Mouse (Mus musculus): ENCODE measurements around the gene Fryl. TPM values are rescaled to one million over a fixed set of nuclear protein-coding genes. Genes with fewer than 3 reads are reported as not detected.

The Fryl gene
- polyA plus RNA-seq, 1 experiment from 2014 or later, result 46.2 TPM

DNA sequence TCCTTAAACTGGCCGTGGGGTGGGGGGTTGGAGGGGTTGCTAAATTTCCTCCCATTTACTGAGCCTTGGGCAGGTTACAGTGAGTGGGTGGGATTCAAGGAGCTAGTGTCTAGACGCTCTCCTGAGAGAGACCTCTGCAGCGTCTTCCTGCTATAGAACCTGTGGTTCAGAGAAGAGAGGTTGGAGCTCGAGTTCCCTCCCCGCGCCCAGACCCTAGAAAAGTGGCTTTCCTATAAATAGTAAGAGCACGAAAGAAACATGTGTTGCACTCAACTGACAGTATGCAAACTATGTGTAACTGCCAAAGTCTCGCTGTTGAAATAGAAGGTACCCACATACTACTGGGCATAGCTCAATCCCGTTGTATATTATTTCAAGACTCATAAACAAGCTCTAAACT lies 49.7 kb downstream of the Fryl start:
- H3K4me1 ChIP-seq (replicated peaks), result peaks cover 26% of the 10 kb centered on the region
- WGBS (ENCODE audit: insufficient replicate concordance), result 40% methylated on average over 9 of the region's 9 CpGs
- H3K4me2 ChIP-seq, result no peak overlapping the region
- no peak overlapping the region for H3K9ac ChIP-seq
- peaks cover 9% of the 10 kb centered on the region for H3K36me3 ChIP-seq (replicated peaks)
- H3K9me3 ChIP-seq (replicated peaks), result no peaks in the 10 kb centered on the region
- no peak for ATAC-seq (ENCODE audit: insufficient read depth)
- H3K27me3 ChIP-seq, result no peaks in the 10 kb centered on the region
- H3K27ac ChIP-seq (replicated peaks), result peak overlapping the region; percentile 14; the same call in 1 of the 2 replicates
- no peak overlapping the region for H3K4me3 ChIP-seq (replicated peaks)

- ATAC-seq (ENCODE audit: insufficient read depth), result no peak
- 59% methylated on average over 8 of the region's 8 CpGs for WGBS (ENCODE audit: insufficient replicate concordance)
- Histone ChIP-seq H3K27ac (replicated peaks) (peak overlapping the region; percentile 14; the same call in 1 of the 2 replicates), H3K9me3 (replicated peaks) (no peaks in the 10 kb centered on the region), H3K27me3 (no peaks in the 10 kb centered on the region), H3K4me2 (no peak overlapping the region), H3K4me1 (replicated peaks) (peaks cover 30% of the 10 kb centered on the region), H3K4me3 (replicated peaks) (no peak overlapping the region), H3K36me3 (replicated peaks) (peaks cover 9% of the 10 kb centered on the region), H3K9ac (no peak overlapping the region)
Observed at GRCm38 (mm10) chr5:73205996-73206629, 50.3 kb downstream of the Fryl start.

GRCm38 (mm10) chr5:73205050-73205449 lies 51.4 kb downstream of the Fryl start:
- Histone ChIP-seq H3K4me3 (replicated peaks) (no peak overlapping the region), H3K4me2 (no peak overlapping the region), H3K27ac (replicated peaks) (no peak overlapping the region), H3K4me1 (replicated peaks) (peaks cover 32% of the 10 kb centered on the region), H3K9ac (no peak overlapping the region), H3K36me3 (replicated peaks) (peaks cover 1% of the 10 kb centered on the region), H3K27me3 (no peaks in the 10 kb centered on the region), H3K9me3 (replicated peaks) (no peaks in the 10 kb centered on the region)
- ATAC-seq (ENCODE audit: insufficient read depth), result no peak
- 76% methylated on average over 3 of the region's 3 CpGs for WGBS (ENCODE audit: insufficient replicate concordance)

- 80% methylated on average over 6 of the region's 6 CpGs for WGBS (ENCODE audit: insufficient replicate concordance)
- H3K27ac ChIP-seq (replicated peaks), result no peak overlapping the region
Observed at GRCm38 (mm10) chr5:73202498-73202897, 53.9 kb downstream of the Fryl start.

GRCm38 (mm10) chr5:73202077-73202476 lies 54.3 kb downstream of the Fryl start:
- Histone ChIP-seq H3K4me1 (replicated peaks) (peaks cover 23% of the 10 kb centered on the region), H3K36me3 (replicated peaks) (no peaks in the 10 kb centered on the region), H3K9me3 (replicated peaks) (no peaks in the 10 kb centered on the region), H3K27ac (replicated peaks) (no peak overlapping the region), H3K4me2 (no peak overlapping the region), H3K9ac (no peak overlapping the region), H3K4me3 (replicated peaks) (no peak overlapping the region), H3K27me3 (no peaks in the 10 kb centered on the region)
- ATAC-seq (ENCODE audit: insufficient read depth), result no peak
- WGBS (ENCODE audit: insufficient replicate concordance), result 80% methylated on average over 8 of the region's 8 CpGs

More at GRCm38 (mm10) chr5:73202498-73202897, 53.9 kb downstream of the Fryl start:
- no peak overlapping the region for H3K9ac ChIP-seq
- H3K4me3 ChIP-seq (replicated peaks), result no peak overlapping the region
- peaks cover 23% of the 10 kb centered on the region for H3K4me1 ChIP-seq (replicated peaks)
- ATAC-seq (ENCODE audit: insufficient read depth), result no peak
- no peaks in the 10 kb centered on the region for H3K36me3 ChIP-seq (replicated peaks)
- H3K27me3 ChIP-seq, result no peaks in the 10 kb centered on the region
- no peak overlapping the region for H3K4me2 ChIP-seq
- no peaks in the 10 kb centered on the region for H3K9me3 ChIP-seq (replicated peaks)

DNA sequence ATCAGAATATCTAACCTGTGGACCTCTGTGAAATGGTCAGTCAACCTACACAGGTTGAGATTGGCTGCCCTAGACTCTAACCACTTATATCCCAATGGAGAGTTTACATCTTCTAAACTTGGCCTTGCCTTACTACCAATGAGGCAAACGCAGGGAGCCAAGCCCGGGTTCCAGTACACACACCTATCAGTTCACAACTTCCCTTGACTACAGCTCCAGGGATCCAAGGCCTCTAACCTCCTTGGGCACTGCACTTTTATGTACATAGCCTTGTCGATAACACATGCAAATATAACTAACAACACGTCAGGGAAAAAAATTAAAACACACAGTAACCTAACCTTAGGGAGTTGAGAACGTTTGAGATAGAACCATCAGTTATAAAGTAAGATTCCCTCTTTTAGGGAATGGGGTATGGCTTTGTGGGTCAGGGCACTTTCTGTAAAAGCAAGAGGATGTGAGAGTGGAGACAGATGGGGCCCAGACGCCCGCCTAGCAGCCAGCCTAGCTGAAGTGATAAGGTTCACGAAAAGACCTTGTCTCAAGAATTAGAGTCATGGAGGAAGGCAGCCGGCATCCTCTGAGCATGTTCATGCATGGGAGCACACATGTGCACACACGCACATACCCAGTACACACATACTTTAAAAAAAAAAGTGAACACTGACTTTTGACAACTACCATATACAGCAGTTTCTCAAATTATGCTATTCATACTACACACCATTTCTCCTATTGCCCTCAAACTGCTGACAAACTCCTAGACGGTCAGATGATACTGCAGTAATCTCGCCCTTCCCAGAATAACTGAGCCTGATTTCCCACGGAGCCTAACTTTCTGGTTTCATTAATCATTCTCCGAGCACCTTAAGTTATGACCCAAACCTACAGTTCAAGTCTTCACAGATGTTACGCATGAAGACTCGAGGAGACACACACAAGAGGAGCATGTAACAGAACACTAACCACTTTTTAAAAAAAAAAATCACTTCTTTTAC lies 55.7 kb downstream of the Fryl start:
- H3K4me3 ChIP-seq (replicated peaks), result no peak overlapping the region
- 54% methylated on average over 16 of the region's 16 CpGs for WGBS (ENCODE audit: insufficient replicate concordance)
- no peak overlapping the region for H3K4me2 ChIP-seq
- H3K4me1 ChIP-seq (replicated peaks), result peaks cover 20% of the 10 kb centered on the region
- H3K9ac ChIP-seq, result no peak overlapping the region
- H3K36me3 ChIP-seq (replicated peaks), result no peaks in the 10 kb centered on the region
- no peaks in the 10 kb centered on the region for H3K27me3 ChIP-seq
- H3K27ac ChIP-seq (replicated peaks), result no peak overlapping the region
- no peak for ATAC-seq (ENCODE audit: insufficient read depth)
- no peaks in the 10 kb centered on the region for H3K9me3 ChIP-seq (replicated peaks)

- no peak overlapping the region for H3K27ac ChIP-seq (replicated peaks)
- H3K36me3 ChIP-seq (replicated peaks), result no peaks in the 10 kb centered on the region
- 76% methylated on average over 2 of the region's 2 CpGs for WGBS (ENCODE audit: insufficient replicate concordance)
- H3K4me3 ChIP-seq (replicated peaks), result no peak overlapping the region
- no peaks in the 10 kb centered on the region for H3K27me3 ChIP-seq
- H3K9ac ChIP-seq, result no peak overlapping the region
- ATAC-seq (ENCODE audit: insufficient read depth), result no peak
- H3K9me3 ChIP-seq (replicated peaks), result no peaks in the 10 kb centered on the region
- H3K4me2 ChIP-seq, result no peak overlapping the region
- peaks cover 24% of the 10 kb centered on the region for H3K4me1 ChIP-seq (replicated peaks)
Observed at GRCm38 (mm10) chr5:73199586-73199985, 56.8 kb downstream of the Fryl start.

DNA sequence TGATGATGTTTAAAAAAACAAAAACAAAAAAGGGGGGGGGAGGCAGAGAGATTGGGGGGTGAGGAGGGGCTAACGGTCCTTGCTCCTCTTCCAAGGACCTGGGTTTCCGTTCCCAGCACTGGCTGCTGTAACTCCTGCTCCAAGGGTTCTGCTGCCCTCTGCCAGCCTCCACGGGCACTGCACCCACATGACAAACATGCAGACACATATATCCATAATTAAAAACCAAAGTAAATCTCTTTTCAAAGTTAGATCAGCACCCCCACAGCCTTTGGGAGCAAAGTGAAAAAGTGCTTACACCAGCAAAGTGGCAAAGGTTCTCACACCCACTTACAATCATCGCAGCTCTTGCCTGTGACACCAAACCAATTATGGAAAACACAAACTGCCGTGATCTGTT lies 57.7 kb downstream of the Fryl start:
- peaks cover 33% of the 10 kb centered on the region for H3K4me1 ChIP-seq (replicated peaks)
- H3K27ac ChIP-seq (replicated peaks), result no peak overlapping the region
- H3K4me3 ChIP-seq (replicated peaks), result no peak overlapping the region
- no peaks in the 10 kb centered on the region for H3K36me3 ChIP-seq (replicated peaks)
- no peak for ATAC-seq (ENCODE audit: insufficient read depth)
- H3K27me3 ChIP-seq, result no peaks in the 10 kb centered on the region
- no peak overlapping the region for H3K9ac ChIP-seq
- H3K4me2 ChIP-seq, result no peak overlapping the region
- 87% methylated on average over 5 of the region's 5 CpGs for WGBS (ENCODE audit: insufficient replicate concordance)
- H3K9me3 ChIP-seq (replicated peaks), result no peaks in the 10 kb centered on the region

- no peaks in the 10 kb centered on the region for H3K36me3 ChIP-seq (replicated peaks)
- H3K4me2 ChIP-seq, result no peak overlapping the region
- peaks cover 42% of the 10 kb centered on the region for H3K4me1 ChIP-seq (replicated peaks)
- H3K9me3 ChIP-seq (replicated peaks), result no peaks in the 10 kb centered on the region
- no peak overlapping the region for H3K4me3 ChIP-seq (replicated peaks)
- H3K27me3 ChIP-seq, result no peaks in the 10 kb centered on the region
- H3K9ac ChIP-seq, result no peak overlapping the region
- no peak overlapping the region for H3K27ac ChIP-seq (replicated peaks)
- 41% methylated on average over 7 of the region's 7 CpGs for WGBS (ENCODE audit: insufficient replicate concordance)
- no peak for ATAC-seq (ENCODE audit: insufficient read depth)
Observed at GRCm38 (mm10) chr5:73197796-73198195, 58.6 kb downstream of the Fryl start.

DNA sequence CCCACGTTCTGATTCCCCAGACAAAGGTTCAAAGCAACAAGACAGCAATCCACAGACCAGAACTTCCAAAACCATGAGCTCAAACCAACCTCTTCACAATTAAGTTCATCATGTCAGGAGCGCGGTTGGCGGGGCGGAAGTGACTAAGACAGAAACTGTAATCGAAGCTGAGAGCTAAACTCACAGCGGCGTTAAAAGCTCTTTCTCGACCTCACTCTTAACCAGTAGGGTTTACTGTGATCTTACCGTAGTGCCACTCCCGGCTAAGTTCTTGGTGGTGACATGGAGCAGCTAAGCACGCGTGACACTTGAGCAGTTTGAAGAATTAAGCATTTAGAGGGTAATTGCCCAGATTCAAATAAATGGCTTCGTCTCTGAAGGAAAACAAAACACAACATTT lies 61.7 kb downstream of the Fryl start:
- Histone ChIP-seq H3K27me3 (no peaks in the 10 kb centered on the region), H3K27ac (replicated peaks) (peak overlapping the region; percentile 99), H3K4me1 (replicated peaks) (peaks cover 49% of the 10 kb centered on the region), H3K36me3 (replicated peaks) (0 out of 2 replicates have a peak, but pooled peaks cover 3% of the 10 kb centered on the region), H3K9ac (no peak overlapping the region), H3K4me3 (replicated peaks) (no peak overlapping the region), H3K4me2 (peak overlapping the region; percentile 76; the same call in 1 of the 2 replicates), H3K9me3 (replicated peaks) (no peaks in the 10 kb centered on the region)
- 90% methylated on average over 14 of the region's 14 CpGs for WGBS (ENCODE audit: insufficient replicate concordance)
- ATAC-seq (ENCODE audit: insufficient read depth), result no peak

GRCm38 (mm10) chr5:73194083-73194570 lies 62.3 kb downstream of the Fryl start:
- Histone ChIP-seq H3K4me3 (replicated peaks) (peak overlapping the region; percentile 43), H3K9me3 (replicated peaks) (no peaks in the 10 kb centered on the region), H3K4me2 (peak overlapping the region; percentile 76), H3K27me3 (no peaks in the 10 kb centered on the region), H3K36me3 (replicated peaks) (peaks cover 10% of the 10 kb centered on the region; the same call in 1 of the 2 replicates), H3K4me1 (replicated peaks) (peaks cover 55% of the 10 kb centered on the region), H3K27ac (replicated peaks) (peak overlapping the region; percentile 99), H3K9ac (peak overlapping the region; percentile 63)
- 19% methylated on average over 8 of the region's 8 CpGs for WGBS (ENCODE audit: insufficient replicate concordance)
- ATAC-seq (ENCODE audit: insufficient read depth), result peak; percentile 34
